Mouse (Mus musculus): ENCODE measurements around the gene Prrg2.

- TF ChIP-seq CTCF (IDR thresholded peaks at IDR 0.05; ENCODE audit: low read depth, low read length) (no peak), POLR2A (IDR thresholded peaks at IDR 0.05; ENCODE audit: extremely low read depth, insufficient read depth, low read length) (no peak)
These were observed 31.6 kb downstream of the Prrg2 start for GRCm38 (mm10) chr7:45030857-45031256.

Measured in liver, adult 2 months (tissue).